Mouse (Mus musculus) Patski (cell line): ENCODE data around the gene Phf20. TPM values are rescaled to one million over a fixed set of nuclear protein-coding genes. Genes with fewer than 3 reads are reported as not detected.
A peak's percentile ranks its signal among the peaks of the same experiment; 100 is the strongest.
"Not testable (repeated sequence)": the region's sequence is repeated elsewhere in the genome, so short reads cannot be mapped to it uniquely, and the experiment has no call there.

ENCODE experiments used
- ATAC-seq: fragments of 100-300 bp; one replicate; pipeline ENCODE4 v1.8.0; 2021
- CTCF ChIA-PET: fragments of 350-600 bp; sonication (Branson Sonifier 250); formaldehyde crosslinking; loops from one replicate; lab custom pipeline; 2022; ENCODE audit warnings: inconsistent platforms; lab: Charles Lee
- POLR2A ChIA-PET: fragments of 350-600 bp; sonication (Branson Sonifier 250); formaldehyde crosslinking; loops from one replicate; lab custom pipeline; 2022; ENCODE audit warnings: antibody characterized with exemption, inconsistent platforms; lab: Charles Lee
- DNase-seq: peaks from one replicate; pipeline ENCODE4 v3.0.0-alpha.2; 2011; ENCODE audit warnings: low read depth, low spot score
- H3K27me3 ChIP-seq: fragments of 371-371 bp; one replicate; pipeline ENCODE4 v1.5.1; 2021
- CTCF ChIP-seq: fragments of 100-300 bp; IDR thresholded peaks from one replicate; pipeline ENCODE4 v1.5.1; 2021
- in situ Hi-C: fragments of 300-500 bp; cut with MboI; formaldehyde crosslinking; loops from 3 replicates; pipeline ENCODE4 v1.11.1; 2018; ENCODE audit warnings: low pct_unique_long_range_greater_than_20kb, mixed read lengths
- polyA plus RNA-seq: library from polyadenylated mRNA; unstranded; gene quantifications from one replicate; pipeline ENCODE4 v1.2.3, GENCODE M21; 2021

Gene Phf20
- polyA plus RNA-seq, 1 experiment from 2014 or later, result 37.6 TPM

DNA sequence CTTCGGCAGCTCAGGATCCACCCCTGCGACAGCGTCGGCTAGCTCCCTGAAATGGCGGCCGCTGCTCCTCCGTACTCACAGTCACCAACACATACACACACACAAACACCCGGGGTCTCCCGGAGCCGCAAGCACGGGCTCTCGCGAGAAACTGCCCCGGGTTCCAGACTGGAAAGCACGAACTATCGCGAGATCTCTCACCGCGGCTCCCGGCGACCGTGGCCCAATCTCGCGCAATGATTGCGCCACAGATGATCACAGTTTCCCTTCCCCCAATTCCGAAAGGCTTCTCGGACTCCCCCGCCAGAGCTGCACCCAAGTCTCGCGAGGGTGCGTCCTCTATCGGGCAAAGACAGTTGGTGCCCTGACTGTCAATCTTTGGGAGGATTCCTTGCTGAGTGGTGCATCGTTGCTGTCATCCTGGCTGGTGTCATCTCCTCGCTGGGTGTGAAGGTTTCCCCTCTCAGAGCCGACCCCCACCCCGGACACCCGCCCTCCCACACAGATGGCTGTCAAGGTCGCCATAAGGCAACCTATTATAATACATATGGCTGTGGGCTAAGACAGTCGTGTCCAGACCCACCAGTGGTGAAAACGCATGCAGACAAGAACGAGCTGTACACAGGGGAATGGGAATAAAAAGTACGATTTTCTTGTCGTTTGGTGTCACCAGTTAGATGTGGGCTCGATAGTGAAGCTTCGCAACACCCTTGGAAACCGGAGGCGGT, 16.0 kb upstream of the Phf20 start, which contains the start of gene Rbm39:
Gene Rbm39, minus strand, starts transcription at position 145 of the 728 bp plus-strand sequence.
- no peaks in the 10 kb centered on the region for H3K27me3 ChIP-seq
- DNase-seq (peak; percentile 99), ATAC-seq (peak; percentile 84)
- ChIA-PET CTCF (interaction anchor here (1.1 to 2.2 kb wide), 6 partner anchors 10 to 83 kb away, joined by 3 to 8 read pairs (median 4); no protein-coding TSS in a partner anchor), POLR2A (interaction anchor here (0.7 to 3.5 kb wide), 6 partner anchors 17 to 131 kb away, joined by 3 to 24 read pairs (median 4); partner anchors contain the start of genes Cpne1, Phf20 and Rbm12)
- in situ Hi-C loops, result no loop called here
- TF ChIP-seq CTCF, result no peak

DNA sequence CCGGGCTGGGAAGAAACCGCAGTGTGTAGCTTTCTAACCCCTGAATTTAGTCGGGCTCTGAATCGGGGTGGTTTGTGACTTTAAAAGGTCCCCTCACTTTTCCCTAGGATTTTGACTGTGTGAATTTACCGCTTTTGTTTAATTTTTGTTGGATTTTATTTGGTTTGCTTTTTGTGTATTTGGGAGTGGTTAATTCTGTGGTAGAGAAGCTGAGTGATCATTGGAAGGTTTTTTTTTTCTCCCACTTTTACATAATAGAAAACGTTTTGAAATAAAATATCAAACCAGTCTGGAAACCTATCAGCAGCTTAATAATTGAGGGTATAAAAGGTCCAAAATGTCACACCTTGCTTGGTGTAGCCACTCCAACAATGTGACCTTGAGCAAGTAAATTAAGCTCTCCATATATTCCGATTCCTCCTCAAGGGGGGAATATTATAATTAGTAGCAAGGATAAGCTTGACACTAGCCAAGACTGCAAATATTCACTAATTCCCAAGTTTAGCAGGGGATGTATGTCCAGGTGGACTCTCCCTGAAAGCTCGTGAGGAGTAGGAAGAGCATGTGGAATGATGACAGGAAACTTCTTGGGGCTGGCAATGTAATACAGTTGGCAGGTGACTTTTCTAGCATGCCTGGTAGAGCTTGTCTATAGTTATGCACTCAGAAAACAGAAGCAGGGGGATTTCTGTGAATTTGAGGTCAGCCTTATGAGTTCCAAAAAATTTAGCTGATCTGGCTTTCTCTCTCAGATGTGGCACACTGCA, 15.3 kb upstream of the Phf20 start:
- POLR2A ChIA-PET, result interaction anchor here (0.7 to 3.5 kb wide), 7 partner anchors 16 to 130 kb away, joined by 3 to 24 read pairs (median 4); partner anchors contain the start of genes Cpne1, Phf20 and Rbm12
- ATAC-seq, result no peak
- TF ChIP-seq CTCF, result no peak
- CTCF ChIA-PET, result interaction anchor here (1.1 to 2.2 kb wide), 6 partner anchors 9 to 82 kb away, joined by 3 to 8 read pairs (median 4); no protein-coding TSS in a partner anchor
- in situ Hi-C loops, result no loop called here
- no peaks in the 10 kb centered on the region for H3K27me3 ChIP-seq
- no peak for DNase-seq

DNA sequence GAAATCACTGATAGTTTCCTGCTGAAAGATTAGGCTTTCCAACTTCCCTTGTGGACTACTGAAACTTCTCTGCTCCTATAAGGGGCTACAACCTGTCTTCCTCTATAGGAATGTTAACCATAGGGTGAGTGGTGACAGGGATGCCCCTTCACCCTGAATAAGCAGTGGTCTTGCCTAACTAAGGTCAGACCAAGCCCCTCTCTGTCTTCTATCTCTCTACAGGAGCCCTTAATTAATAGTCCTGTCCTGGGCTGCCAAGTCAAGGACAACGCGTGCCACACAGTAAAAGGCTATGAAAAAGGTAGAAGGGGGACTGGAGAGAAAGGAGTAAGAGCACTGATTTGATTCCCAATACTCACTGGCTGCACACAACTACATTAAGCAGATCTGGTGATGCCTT, 14.7 kb upstream of the Phf20 start:
- H3K27me3 ChIP-seq, result no peaks in the 10 kb centered on the region
- no peak for TF ChIP-seq CTCF
- no peak for ATAC-seq
- in situ Hi-C loops, result no loop called here
- CTCF ChIA-PET, result interaction anchor here (1.2 to 2.2 kb wide), 4 partner anchors 8 to 81 kb away, joined by 3 to 8 read pairs (median 4); no protein-coding TSS in a partner anchor
- POLR2A ChIA-PET, result interaction anchor here (0.9 to 3.5 kb wide), 4 partner anchors 16 to 85 kb away, joined by 3 to 24 read pairs (median 4); partner anchors contain the start of genes Cpne1, Phf20 and Rbm12
- no peak for DNase-seq

DNA sequence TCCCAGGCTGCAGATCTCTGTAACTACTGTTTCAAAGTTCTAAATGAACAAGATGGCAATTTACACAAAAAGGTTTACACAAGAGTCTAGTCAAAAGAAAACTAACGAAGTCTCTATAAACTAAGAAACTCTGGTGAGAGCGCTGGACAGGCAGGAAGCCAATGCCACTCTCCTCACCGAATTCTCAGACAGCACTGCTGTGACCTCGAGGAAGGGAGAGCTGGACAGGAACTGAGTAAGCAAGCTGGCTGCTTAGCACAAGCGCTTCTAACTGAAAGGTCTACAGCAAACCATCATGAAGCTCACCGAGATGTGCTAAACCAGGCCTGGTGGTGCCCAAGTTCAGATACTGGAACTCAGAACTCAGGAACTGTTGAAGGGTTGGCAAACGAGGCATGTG, 7.0 kb upstream of the Phf20 start:
- in situ Hi-C loops, DNase-seq, ATAC-seq, H3K27me3 ChIP-seq, POLR2A ChIA-PET: not testable (repeated sequence)
- CTCF ChIA-PET, result interaction anchor here (1.4 kb wide), 1 partner anchor 8 kb away, joined by 5 read pairs; no protein-coding TSS in a partner anchor

DNA sequence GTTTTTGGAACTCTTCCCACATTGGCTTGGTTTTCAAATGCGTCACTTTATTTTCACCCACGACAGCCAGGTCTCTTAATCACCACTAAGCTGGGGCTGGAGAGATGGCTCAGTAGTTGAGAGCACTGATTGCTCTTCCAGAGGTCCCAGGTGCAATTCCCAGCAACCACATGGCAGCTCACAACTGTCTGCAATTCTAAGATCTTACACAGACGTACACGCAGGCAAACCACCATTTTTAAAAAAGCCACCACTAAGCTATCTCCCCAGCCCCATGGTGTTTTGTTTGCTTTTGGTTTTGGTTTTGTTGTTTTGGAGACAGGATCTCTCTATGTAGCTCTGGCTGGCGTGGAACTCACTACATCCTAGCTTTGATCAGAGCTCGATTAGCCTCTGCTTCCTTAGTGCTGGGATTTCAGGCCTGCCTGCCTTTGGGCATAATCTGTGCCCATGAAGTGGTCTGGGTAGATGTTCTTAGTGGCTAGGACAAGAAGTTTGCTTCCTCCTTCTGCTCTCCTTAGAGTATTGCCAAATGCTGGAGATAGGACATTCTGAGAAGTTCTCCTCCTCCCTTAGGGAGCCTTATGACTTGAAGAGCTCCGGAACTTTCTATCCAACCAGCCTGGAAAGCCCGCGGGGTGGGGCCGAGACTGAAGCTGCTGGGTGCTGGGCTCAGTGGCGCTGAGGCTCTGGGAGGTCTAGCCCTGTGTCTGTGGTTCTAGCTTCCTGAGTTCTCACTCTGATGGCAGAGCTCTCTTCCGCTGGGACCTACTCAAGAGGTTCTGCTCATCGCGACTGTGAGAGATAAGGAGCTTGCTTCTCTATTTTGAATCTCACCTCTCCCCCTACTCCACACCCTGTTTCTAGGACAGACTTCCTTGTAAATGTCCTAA, 6.0 kb upstream of the Phf20 start:
- H3K27me3 ChIP-seq, result no peaks in the 10 kb centered on the region
- TF ChIP-seq CTCF, result no peak
- CTCF ChIA-PET, result interaction anchor here (1.4 kb wide), 1 partner anchor 9 kb away, joined by 5 read pairs; no protein-coding TSS in a partner anchor
- DNase-seq (no peak), ATAC-seq (no peak)
- POLR2A ChIA-PET, result no interaction called here
- in situ Hi-C loops, result no loop called here

DNA sequence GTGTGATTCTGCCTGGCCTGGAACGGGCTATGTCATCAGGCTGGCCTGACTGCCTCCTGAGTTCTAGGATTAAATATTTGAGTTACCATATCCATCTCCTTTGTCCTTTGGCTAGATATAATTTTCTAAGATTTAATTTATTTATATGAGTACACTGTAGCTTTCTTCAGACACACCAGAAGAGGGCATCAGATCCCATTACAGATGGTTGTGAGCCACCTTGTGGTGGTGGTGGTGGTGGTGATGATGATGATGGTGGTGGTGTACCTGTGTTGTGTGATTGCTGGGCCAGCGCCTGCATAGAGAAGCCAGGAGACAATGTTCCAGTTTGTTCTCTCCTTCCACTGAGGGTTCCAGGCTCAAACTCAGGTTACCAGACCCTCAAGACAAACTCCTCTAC, 4.7 kb upstream of the Phf20 start:
- ATAC-seq, result no peak
- no peak for DNase-seq
- ChIA-PET POLR2A (no interaction called here), CTCF (interaction anchor here (1.5 kb wide), 1 partner anchor 11 kb away, joined by 4 read pairs; no protein-coding TSS in a partner anchor)
- H3K27me3 ChIP-seq, result no peaks in the 10 kb centered on the region
- peak; percentile 43 for TF ChIP-seq CTCF
- in situ Hi-C loops, result no loop called here

DNA sequence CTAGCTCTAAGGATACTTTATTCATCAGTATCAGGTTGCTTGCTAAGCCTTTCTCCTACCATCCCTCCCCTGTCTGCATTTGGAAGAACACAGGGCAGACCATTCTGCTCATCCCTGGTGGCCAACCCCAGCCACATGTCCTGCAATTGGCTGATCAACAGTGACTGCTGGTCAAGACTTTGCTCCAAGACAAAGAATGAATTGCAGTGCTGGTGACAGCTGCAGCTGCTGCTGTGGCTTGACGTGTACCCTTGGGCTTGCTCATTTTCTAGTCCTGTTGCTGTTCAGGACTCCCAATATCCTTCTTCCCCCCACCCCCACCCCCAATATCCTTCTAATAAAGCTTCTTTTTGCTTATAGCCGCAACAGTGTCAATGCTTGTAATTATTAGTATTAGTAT, 4.2 kb upstream of the Phf20 start:
- TF ChIP-seq CTCF, result no peak
- no peak for ATAC-seq
- in situ Hi-C loops, result no loop called here
- ChIA-PET POLR2A (no interaction called here), CTCF (interaction anchor here (1.5 kb wide), 1 partner anchor 11 kb away, joined by 4 read pairs; no protein-coding TSS in a partner anchor)
- DNase-seq, result no peak
- H3K27me3 ChIP-seq, result no peaks in the 10 kb centered on the region

DNA sequence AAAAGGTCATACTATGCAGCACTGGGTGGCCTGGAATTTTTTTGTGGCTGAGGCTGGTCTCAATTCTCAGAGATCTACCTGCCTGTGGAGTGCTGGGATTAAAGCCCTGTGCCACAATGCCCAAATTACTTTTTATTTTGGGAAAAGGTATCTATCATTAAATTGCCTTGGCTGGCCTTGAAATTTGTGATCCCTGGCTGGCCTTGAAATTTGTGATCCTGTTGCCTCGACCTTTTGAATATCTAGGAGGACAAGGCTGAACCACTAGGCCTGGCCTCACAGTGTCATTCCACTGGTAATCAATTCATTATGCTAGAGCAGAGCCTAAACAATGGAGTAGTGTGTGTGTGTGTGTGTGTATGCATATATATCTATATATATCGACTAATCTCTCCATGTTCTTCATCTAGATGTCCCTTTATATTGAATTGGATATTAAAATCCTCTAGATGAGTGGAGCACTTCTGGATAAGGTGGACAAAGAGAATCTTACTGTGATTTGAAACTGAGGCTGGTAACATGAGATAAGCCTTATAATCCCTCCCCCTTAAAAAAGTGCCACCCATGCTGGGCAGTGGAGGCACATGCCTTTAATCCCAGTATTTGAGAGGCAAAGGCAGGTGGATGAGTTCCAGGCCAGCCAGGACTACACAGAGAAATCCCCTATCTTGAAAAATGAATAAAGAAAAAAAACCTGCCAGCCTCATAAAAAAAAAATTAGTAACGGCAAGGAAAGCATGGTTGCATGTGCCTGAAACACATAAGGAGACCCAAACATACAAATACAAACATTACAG, 3.0 kb upstream of the Phf20 start:
- ChIA-PET CTCF (no interaction called here), POLR2A (no interaction called here)
- in situ Hi-C loops, result no loop called here
- TF ChIP-seq CTCF, result no peak
- H3K27me3 ChIP-seq, result no peaks in the 10 kb centered on the region
- ATAC-seq, result no peak
- DNase-seq, result no peak

DNA sequence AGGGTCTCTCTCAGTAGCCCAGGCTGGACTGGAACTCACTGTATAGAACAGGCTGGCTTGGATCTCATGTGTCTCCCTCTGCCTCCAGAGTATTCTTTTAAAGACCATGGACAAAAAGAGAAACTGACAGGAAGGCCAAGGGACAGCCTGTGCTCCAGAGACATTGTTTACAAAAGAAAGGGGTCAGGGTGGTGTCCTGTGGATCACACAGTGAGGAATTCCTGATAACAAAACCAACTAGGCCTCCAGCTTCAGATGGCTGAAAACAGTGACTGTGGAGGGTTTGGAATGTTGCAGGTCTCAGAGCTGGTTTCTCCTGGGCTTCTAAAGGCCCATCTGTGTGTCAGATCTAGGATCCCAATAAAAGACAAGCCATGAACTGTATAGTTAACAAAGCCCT, 1.7 kb upstream of the Phf20 start:
- CTCF ChIA-PET, result interaction anchor here (1.3 kb wide), 1 partner anchor 14 kb away, joined by 4 read pairs; no protein-coding TSS in a partner anchor
- no peak for ATAC-seq

More for the DNA sequence above, 1.7 kb upstream of the Phf20 start:
- no peak for DNase-seq
- in situ Hi-C loops, result no loop called here
- no peak for TF ChIP-seq CTCF
- no peaks in the 10 kb centered on the region for H3K27me3 ChIP-seq
- POLR2A ChIA-PET, result no interaction called here
